Mouse (Mus musculus): Measurements from ENCODE around the gene Myo1b. TPM values are rescaled to one million over a fixed set of nuclear protein-coding genes. Genes with fewer than 3 reads are reported as not detected.

The Myo1b gene
- polyA plus RNA-seq, 1 experiment from 2014 or later, result 27.4 TPM

DNA sequence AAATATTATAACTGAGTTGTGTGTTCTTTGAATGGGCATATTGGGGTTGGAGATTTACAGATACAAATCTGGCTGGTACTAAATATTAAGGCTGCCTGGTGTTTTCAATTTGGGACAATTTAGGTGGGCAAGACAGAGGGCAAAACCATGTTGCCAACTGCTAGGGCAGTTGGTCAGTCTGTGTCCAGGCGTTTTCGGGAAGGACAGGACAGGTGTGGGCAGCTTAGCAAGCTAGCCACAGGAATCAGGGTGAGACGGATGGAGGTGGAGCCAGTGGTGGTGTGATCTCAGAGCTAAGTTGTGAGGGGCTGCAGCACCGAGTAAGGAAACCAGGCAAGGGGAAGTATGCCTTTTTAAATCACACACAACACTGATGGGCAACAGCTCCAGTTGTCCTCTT is 211.3 kb downstream of the Myo1b start:
- no peak for ATAC-seq (replicated peaks; ENCODE audit: insufficient number of reproducible peaks, insufficient read depth, low FRiP score, low read depth)
- Histone ChIP-seq H3K4me1 (replicated peaks) (no peaks in the 10 kb centered on the region), H3K4me2 (no peak overlapping the region), H3K36me3 (no peaks in the 10 kb centered on the region), H3K4me3 (no peak overlapping the region), H3K27ac (no peak overlapping the region), H3K27me3 (no peaks in the 10 kb centered on the region), H3K9ac (no peak overlapping the region), H3K9me3 (replicated peaks) (no peaks in the 10 kb centered on the region)
- 79% methylated on average over 4 of the region's 4 CpGs for WGBS

Other genes with a start within 250 kb of the Myo1b start
- gene Stat4, start 71.1 kb upstream of the Myo1b start, polyA plus RNA-seq (2015; fragmentation: Nextera tagmentation; extraction: Ambion mirVana), result 1.9 and 5.1 TPM in 2 replicates
- 23.6 and 44.5 TPM in 2 replicates for gene Stat1, start 203.4 kb upstream of the Myo1b start, polyA plus RNA-seq (2015; fragmentation: Nextera tagmentation; extraction: Ambion mirVana)